Mouse (Mus musculus) bone marrow, adult 2 months (tissue): Measurements from ENCODE around the gene Srrm3. TPM values are rescaled to one million over a fixed set of nuclear protein-coding genes. Genes with fewer than 3 reads are reported as not detected.

Source experiments
- H3K27ac ChIP-seq: fragments of 200-500 bp; 2 replicates; pipeline ENCODE4 v1.5.1; 2012; ENCODE audit warnings: low read depth, mild to moderate bottlenecking, control low read depth, inconsistent platforms, low read length; ENCODE audit not compliant: control insufficient read depth, poor library complexity, insufficient read depth
- H3K4me1 ChIP-seq: fragments of 200-500 bp; 2 replicates; pipeline ENCODE4 v1.6.1; 2011; ENCODE audit warnings: low read length; ENCODE audit not compliant: control insufficient read depth, insufficient read depth
- H3K4me3 ChIP-seq: fragments of 200-500 bp; replicated peaks from 2 replicates; pipeline ENCODE3; 2011; ENCODE audit warnings: mild to moderate bottlenecking, low read depth, low read length, control low read depth; ENCODE audit not compliant: control insufficient read depth
- CTCF ChIP-seq: fragments of 200-500 bp; IDR thresholded peaks from 2 replicates; pipeline ENCODE4 v1.5.1; 2011; ENCODE audit warnings: low read length, control low read depth; ENCODE audit not compliant: control insufficient read depth, insufficient read depth
- POLR2A ChIP-seq: fragments of 200-500 bp; IDR thresholded peaks from 2 replicates; pipeline ENCODE4 v1.6.1; 2011; ENCODE audit warnings: low read depth, mild to moderate bottlenecking, control low read depth, low read length, borderline replicate concordance; ENCODE audit not compliant: control insufficient read depth
- WGBS: fragments of 180-500 bp; shearing (Covaris S2); methylation state at CpG from one replicate; pipeline ENCODE4 v1.1.7; 2018; 5-methylcytosine and 5-hydroxymethylcytosine counted together
- polyA plus RNA-seq: library from polyadenylated mRNA; stranded (reverse); fragments of >200 nt; gene quantifications from 2 replicates; pipeline ENCODE4 v1.2.4, GENCODE M21; 2011; ENCODE audit warnings: low replicate concordance; ENCODE audit not compliant: missing spikeins, insufficient read depth, insufficient read length

Srrm3 gene
- polyA plus RNA-seq, 1 experiment, result not detected

DNA sequence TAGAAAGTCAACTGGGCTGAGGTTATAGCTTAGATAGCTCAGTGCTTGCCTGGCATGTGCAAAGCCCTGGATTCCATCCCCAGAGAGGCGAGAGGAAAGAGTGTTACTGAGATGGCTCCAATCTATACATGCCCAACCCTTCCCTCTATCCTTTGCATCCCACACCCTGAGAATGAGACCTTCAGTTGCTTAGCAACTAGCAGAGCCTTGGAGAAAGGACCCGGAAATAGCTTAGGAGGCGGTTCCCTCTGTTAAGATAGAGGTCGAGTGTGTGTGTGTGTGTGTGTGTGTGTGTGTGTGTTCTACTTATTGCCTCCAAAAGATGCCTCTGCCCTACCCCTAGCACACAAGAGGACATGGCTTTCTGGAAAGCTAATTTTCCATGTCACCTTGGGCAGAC lies 26.0 kb downstream of the Srrm3 start:
- H3K4me1 ChIP-seq, result no peaks in the 10 kb centered on the region; the same call in 1 of the 2 replicates
- H3K27ac ChIP-seq, result no peak overlapping the region
- H3K4me3 ChIP-seq, result no peak overlapping the region
- TF ChIP-seq POLR2A, result no peak
- no peak for TF ChIP-seq CTCF
- WGBS, result 31% methylated on average over 4 of the region's 4 CpGs

- peak overlapping the region; percentile 13 for H3K4me3 ChIP-seq
- H3K27ac ChIP-seq, result no peak overlapping the region; the same call in 1 of the 2 replicates
- TF ChIP-seq CTCF (no peak), POLR2A (no peak)
- 2% methylated on average over 47 of the region's 47 CpGs for WGBS
- H3K4me1 ChIP-seq, result no peaks in the 10 kb centered on the region; the same call in 1 of the 2 replicates
Observed at GRCm38 (mm10) chr5:135834769-135835491, 28.2 kb downstream of the Srrm3 start.

GRCm38 (mm10) chr5:135835492-135835858 lies 28.8 kb downstream of the Srrm3 start:
- TF ChIP-seq POLR2A (no peak), CTCF (no peak)
- Histone ChIP-seq H3K4me3 (no peak overlapping the region), H3K4me1 (no peaks in the 10 kb centered on the region; the same call in 1 of the 2 replicates), H3K27ac (no peak overlapping the region)
- WGBS, result 4% methylated on average over 12 of the region's 12 CpGs

DNA sequence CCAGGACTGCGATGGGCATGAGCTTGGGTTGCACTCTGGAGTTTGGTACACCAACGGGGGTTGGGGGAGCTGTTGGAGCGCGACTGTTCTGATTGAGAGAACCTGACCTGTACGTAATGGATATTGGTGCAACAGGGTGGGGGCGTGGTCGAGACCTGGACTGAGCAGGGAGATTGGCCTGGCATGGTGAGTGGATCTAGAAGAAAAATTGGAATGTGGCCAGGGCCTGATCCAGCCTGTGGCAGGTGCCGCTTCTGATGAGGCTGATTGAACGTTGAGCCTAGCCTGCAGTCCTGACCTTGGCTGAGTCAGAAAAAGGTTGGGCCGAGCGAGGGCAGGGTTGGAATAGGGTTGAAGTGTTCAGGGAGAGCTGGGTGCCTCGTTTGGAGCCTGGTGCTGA lies 29.3 kb downstream of the Srrm3 start:
- 28% methylated on average over 12 of the region's 12 CpGs for WGBS
- TF ChIP-seq CTCF, result no peak
- no peak for TF ChIP-seq POLR2A
- Histone ChIP-seq H3K27ac (no peak overlapping the region), H3K4me1 (no peaks in the 10 kb centered on the region; the same call in 1 of the 2 replicates), H3K4me3 (no peak overlapping the region)

DNA sequence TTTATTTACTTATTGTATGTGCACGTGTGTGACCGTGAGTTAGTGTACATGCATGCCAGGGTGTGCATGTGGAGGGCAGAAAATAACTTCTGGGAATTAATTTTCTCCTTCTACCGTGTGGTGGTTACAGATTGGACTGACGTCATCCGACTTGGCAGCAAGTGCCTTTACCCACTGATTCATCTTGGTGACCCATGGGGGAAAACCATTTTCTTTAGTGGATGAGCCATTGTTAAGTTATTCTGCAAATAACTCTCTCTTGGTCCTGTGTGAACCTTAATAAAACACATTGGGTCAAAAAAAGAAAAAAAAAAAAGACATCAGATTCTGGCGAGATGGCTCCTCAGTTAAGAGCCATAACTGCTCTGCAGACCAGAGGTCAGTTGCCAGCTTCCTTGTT lies 35.0 kb downstream of the Srrm3 start:
- WGBS, result 73% methylated on average over 6 of the region's 6 CpGs

DNA sequence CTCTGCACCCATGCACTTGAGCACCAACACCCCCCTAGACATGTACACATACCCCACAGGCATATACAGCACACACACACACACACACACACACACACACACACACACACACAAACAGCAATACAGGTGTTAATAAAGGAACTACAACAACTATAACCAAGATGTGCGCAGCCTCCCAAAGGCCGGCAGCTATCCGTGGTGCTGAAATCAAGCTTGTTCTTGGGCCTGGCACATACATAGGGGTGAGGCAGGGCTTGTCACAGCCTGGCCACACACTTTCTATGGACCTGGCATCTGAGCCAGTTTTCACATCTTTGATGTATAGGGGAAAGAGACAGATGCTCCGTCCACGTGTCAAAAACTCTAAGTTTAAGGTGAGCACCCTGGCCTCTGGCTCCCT lies 36.7 kb downstream of the Srrm3 start:
- TF ChIP-seq CTCF (no peak), POLR2A (no peak)
- H3K4me3 ChIP-seq, result no peak overlapping the region
- 25% methylated on average over 5 of the region's 5 CpGs for WGBS
- no peaks in the 10 kb centered on the region for H3K4me1 ChIP-seq
- no peak overlapping the region for H3K27ac ChIP-seq

More for the DNA sequence above, 35.0 kb downstream of the Srrm3 start:
- no peaks in the 10 kb centered on the region for H3K4me1 ChIP-seq
- no peak overlapping the region for H3K27ac ChIP-seq
- TF ChIP-seq CTCF, result no peak
- TF ChIP-seq POLR2A, result no peak
- H3K4me3 ChIP-seq, result no peak overlapping the region

- H3K4me3 ChIP-seq, result no peak overlapping the region
- 72% methylated on average over 13 of the region's 13 CpGs for whole genome bisulfite sequencing
- no peaks in the 10 kb centered on the region for H3K4me1 ChIP-seq
- TF ChIP-seq CTCF (no peak), POLR2A (no peak)
- no peak overlapping the region for H3K27ac ChIP-seq
Observed at GRCm38 (mm10) chr5:135845676-135846320, 39.1 kb downstream of the Srrm3 start.

DNA sequence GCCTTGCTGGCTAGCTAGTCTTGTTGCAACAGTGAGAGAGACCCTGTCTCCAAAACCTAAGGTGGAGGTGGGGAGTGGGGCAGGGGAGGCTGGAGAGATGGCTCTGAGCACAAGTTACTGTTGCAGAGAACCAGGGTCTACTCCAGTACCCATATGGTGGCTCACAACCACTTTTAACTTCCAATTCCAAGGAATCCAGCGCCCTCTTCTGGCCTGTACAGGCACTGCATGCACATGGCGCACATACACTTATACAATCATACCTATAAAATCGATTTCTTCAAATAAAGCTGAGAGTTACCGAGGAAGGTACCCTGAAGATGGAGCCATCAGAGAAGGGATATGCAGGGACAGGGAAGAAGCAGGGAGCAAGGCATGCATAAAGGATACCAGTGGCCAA lies 40.8 kb downstream of the Srrm3 start:
- no peak overlapping the region for H3K4me3 ChIP-seq
- TF ChIP-seq CTCF (no peak), POLR2A (no peak)
- no peak overlapping the region for H3K27ac ChIP-seq
- H3K4me1 ChIP-seq, result no peaks in the 10 kb centered on the region
- 67% methylated on average over 4 of the region's 4 CpGs for WGBS

- Histone ChIP-seq H3K27ac (no peak overlapping the region), H3K4me1 (no peaks in the 10 kb centered on the region), H3K4me3 (no peak overlapping the region)
- TF ChIP-seq POLR2A (no peak), CTCF (no peak)
- WGBS, result 84% methylated on average over 3 of the region's 3 CpGs
Observed at GRCm38 (mm10) chr5:135847881-135848280, 41.2 kb downstream of the Srrm3 start.
